Mouse (Mus musculus) frontal cortex, postnatal 36 days (tissue): ENCODE measurements around the gene Sqstm1.
"Not testable (repeated sequence)": the region's sequence is repeated elsewhere in the genome, so short reads cannot be mapped to it uniquely, and the experiment has no call there.

Experiments used
- DNase-seq, 2 experiments: peaks; one replicate each; pipeline ENCODE4 v3.0.0; 2022; ENCODE audit warnings: low spot score in 2 of 2

The Sqstm1 gene

GRCm38 (mm10) chr11:50176351-50176750, 34.3 kb downstream of the Sqstm1 start:
- no peak for DNase-seq

DNA sequence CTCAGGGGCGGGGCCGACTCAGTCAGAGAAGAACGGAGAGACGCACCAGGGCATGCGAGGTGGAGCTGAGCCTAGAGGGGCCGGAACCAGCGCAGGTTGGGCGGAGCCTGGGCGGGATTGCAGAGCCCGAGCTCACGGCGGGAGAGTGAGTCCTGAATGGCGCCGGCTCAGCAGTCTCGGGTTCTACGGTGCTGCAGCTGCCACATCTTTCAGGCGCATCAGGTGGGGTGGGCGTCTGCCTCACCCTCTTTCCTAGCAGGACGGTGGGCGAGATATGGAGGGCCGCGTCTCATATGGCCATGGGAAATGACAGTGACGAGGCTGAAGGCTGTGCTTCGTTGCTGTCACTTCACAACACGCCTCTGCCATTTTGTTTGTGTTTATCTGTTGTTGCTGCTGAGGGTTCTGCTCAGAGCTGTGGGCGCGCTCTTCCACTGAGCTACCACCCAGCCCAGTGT, 35.9 kb downstream of the Sqstm1 start:
- DNase-seq: peak; percentile 97

- not testable (repeated sequence) for DNase-seq
These were observed 36.4 kb downstream of the Sqstm1 start, which contains the start of gene Mrnip for GRCm38 (mm10) chr11:50174111-50174729. Gene Mrnip (plus strand): TSS chr11:50174444.

DNA sequence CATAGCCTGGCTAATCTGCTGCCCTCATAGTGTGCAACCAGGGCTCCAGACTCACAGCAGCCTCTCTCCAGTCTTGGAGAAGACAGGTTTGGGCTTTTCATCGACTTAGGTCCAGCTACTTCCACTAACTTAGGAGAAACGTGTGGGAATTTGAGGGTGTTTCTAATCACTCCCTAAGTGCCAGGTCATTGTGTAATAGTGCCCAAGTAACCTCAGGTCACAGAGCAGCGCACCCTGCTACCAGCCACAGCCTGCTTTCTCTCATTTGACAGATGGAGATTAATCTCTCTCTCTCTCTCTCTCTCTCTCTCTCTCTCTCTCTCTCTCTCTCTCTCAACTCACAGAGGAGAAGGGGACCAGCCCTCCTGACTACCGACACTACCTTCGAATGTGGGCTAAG, 42.3 kb downstream of the Sqstm1 start:
- no peak for DNase-seq

DNA sequence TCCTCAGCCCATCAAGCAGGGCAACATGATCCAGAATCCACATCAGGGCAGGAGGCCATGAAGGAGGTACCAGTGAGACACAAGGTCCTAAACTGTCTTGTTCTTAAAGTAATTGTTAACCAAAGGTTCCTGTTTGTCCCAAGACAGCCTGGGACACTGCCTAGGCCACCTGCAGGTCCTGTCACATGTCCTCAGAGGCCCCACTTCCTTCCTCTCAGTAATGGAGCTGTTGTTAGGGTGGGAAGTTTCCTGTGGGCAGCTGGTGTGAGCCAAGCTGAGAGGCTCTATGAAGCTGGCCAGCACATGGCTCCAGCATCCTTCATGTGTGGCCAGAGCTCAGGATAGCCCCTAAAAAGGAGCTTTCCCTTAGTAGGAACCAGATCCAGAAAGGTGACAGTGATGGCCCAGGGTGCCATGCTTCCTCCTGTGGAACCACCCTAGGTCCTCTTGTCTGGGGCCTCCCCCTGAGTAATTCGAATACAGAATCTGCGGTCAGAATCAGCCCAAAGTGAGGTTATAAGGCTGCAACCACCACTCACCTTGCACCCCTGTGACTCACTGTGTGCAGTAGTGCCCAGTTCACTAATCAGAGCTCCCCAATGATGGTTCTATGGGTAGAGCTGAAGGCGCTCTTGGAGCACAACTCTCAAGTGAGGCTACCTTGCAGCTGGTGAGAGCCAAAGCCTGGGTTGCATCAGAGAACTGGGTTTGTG, 48.1 kb downstream of the Sqstm1 start:
- no peak for DNase-seq

GRCm38 (mm10) chr11:50161578-50162304, 48.9 kb downstream of the Sqstm1 start:
- DNase-seq: peak in 1 of 2 experiments; percentile 45

GRCm38 (mm10) chr11:50159347-50159746, 51.3 kb downstream of the Sqstm1 start:
- DNase-seq: no peak

GRCm38 (mm10) chr11:50158346-50158745, 52.3 kb downstream of the Sqstm1 start:
- no peak for DNase-seq

DNA sequence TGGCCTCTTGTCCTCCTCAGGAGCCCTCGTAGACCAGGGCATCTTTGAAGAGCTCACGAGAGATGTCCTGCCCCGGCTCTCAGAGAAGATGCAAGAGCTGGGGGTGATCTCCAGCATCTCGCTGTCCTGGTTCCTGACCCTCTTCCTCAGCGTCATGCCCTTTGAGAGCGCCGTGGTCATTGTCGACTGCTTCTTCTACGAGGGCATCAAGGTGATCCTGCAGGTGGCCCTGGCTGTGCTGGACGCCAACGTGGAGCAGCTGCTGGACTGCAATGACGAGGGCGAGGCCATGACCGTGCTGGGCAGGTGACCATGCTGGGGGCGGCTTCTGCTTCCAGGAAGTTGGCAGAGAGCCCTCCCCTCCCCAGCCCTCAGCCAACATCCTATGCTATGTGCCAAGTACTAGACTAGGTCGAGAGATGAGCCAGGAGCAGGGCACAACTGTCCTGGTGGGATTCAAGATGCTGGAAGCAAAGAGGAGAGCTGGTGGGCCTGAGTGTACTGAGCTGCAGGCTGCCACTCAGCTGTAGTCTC, 53.8 kb downstream of the Sqstm1 start:
- DNase-seq: no peak

GRCm38 (mm10) chr11:50155785-50156184, 54.8 kb downstream of the Sqstm1 start:
- no peak for DNase-seq

DNA sequence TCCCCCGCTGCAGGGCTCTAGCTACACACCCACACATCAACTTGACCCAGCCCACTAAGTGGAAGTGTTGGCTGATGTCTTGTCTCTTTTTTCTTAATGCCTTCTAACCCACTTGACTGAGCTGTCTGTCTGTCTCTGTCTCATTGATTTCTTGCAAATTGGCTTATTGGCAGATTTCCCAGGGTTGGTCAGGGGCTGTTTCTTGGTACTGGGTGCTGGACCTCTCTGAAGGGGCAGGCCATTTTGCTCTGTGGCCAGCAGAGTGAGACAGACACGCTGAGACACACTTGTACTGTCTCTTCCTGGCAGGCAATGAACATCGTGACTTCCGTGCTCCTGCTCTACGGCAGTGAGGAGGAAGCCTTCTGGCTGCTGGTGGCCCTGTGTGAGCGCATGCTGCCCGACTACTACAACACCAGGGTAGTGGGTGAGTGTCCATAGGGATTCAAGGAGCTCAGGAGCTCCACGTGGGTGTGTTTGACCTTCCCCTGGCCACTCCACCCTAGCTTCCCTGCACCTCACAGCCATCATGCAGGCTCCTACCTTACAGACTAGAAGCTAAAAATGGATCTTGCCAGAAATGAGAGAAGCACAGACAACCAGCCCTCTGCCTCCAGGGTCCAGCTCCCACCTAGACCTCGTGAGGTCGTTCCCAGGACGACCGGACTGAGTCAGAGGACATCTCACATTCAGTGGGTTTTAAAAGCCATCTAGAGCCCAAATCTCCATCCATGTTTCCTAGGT, 55.7 kb downstream of the Sqstm1 start:
- DNase-seq: peak; percentile 10 to 34

- DNase-seq: no peak
These were observed 56.5 kb downstream of the Sqstm1 start for GRCm38 (mm10) chr11:50154166-50154565.

DNA sequence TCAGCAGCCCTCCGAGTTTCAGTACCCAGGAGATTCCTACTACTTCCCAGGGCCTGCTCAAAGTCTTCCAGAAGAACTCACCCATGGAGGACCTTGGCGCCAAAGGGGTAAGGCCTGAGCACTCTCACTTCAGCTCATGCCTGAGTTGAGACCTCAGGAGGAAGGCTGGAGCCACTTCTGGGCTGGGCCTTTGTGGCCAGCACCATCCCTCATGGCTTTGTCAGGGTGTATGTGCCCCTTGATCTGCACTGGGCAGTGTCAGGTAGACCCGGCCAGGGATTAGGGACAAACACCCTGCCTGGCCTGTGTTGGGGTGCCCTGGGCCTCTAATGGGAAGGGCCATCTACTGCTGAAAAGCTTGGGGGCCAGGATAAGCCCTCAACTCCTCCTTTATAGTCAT, 59.3 kb downstream of the Sqstm1 start:
- DNase-seq: no peak

DNA sequence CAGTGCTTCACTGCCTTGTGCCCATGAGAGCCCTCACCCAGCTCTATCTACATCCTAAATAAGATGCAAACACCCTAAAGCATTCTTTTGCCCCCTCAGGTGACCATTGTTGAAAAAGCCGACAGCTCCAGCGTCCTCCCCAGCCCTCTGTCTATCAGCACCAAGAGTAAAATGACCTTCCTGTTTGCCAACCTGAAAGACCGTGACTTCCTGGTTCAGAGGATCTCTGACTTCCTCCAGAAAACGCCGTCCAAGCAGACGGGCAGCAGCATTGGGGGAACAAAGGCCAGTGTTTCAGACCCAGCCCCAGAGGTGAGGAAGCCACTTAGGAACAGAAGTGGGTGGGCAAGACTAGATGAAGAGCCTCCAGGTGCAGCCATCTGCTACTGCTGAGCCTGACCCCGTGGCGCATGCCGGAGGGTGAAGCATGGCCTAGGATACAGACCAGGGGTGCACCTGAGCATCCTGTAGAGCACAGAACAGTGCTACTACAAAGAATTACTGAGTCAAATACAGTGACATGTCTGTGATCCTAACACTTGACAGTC, 61.0 kb downstream of the Sqstm1 start:
- no peak for DNase-seq
